Mouse (Mus musculus) layer of hippocampus, adult 9-11 months (tissue): ENCODE data around the gene Nrp2.

Source experiments
- DNase-seq: peaks from one replicate; pipeline ENCODE4 v3.0.0; 2022

The Nrp2 gene

GRCm38 (mm10) chr1:62703158-62704116 lies at the start of gene Nrp2:
Nrp2 (plus strand) TSS chr1:62703285.
- peak; percentile 88 for DNase-seq

- no peak for DNase-seq
Observed at GRCm38 (mm10) chr1:62654436-62654835, 48.6 kb upstream of the Nrp2 start.

- DNase-seq = no peak
Observed at GRCm38 (mm10) chr1:62664960-62665645, 38.0 kb upstream of the Nrp2 start.

GRCm38 (mm10) chr1:62665771-62666730 lies 37.0 kb upstream of the Nrp2 start:
- DNase-seq = no peak

GRCm38 (mm10) chr1:62666780-62667179 lies 36.3 kb upstream of the Nrp2 start:
- no peak for DNase-seq

GRCm38 (mm10) chr1:62678611-62679344 lies 24.3 kb upstream of the Nrp2 start:
- DNase-seq = peak; percentile 39

GRCm38 (mm10) chr1:62679466-62679865 lies 23.6 kb upstream of the Nrp2 start:
- DNase-seq = no peak

- DNase-seq = no peak
Observed at GRCm38 (mm10) chr1:62682456-62683385, 20.4 kb upstream of the Nrp2 start.

GRCm38 (mm10) chr1:62683498-62683897 lies 19.6 kb upstream of the Nrp2 start:
- no peak for DNase-seq

GRCm38 (mm10) chr1:62687511-62687910 lies 15.6 kb upstream of the Nrp2 start:
- DNase-seq = peak; percentile 88

- DNase-seq = no peak
Observed at GRCm38 (mm10) chr1:62691175-62691574, 11.9 kb upstream of the Nrp2 start.

- no peak for DNase-seq
Observed at GRCm38 (mm10) chr1:62696312-62696982, 6.6 kb upstream of the Nrp2 start.

- no peak for DNase-seq
Observed at GRCm38 (mm10) chr1:62696983-62697341, 6.1 kb upstream of the Nrp2 start.

- no peak for DNase-seq
Observed at GRCm38 (mm10) chr1:62697353-62697752, 5.7 kb upstream of the Nrp2 start.

- DNase-seq = no peak
Observed at GRCm38 (mm10) chr1:62699801-62700200, 3.3 kb upstream of the Nrp2 start.

GRCm38 (mm10) chr1:62701065-62701921 lies 1.8 kb upstream of the Nrp2 start:
- peak; percentile 89 for DNase-seq

- DNase-seq = no peak
Observed at GRCm38 (mm10) chr1:62702743-62703142, 342 bp upstream of the Nrp2 start.

- DNase-seq = no peak
Observed at GRCm38 (mm10) chr1:62704117-62704888, 1.2 kb downstream of the Nrp2 start.
